In genomic region chr17:3224383-3225106, GRCm38 (mm10) we compare ENCODE assay signal across 8 mouse cellular contexts.
DNase-seq lines count a peak whose midpoint lies in the region; ATAC-seq and TF ChIP-seq lines count a peak whose summit lies in the region.

No protein-coding gene starts in this region.

- no peak overlapping the region for H3K4me3 ChIP-seq in E14TG2a.4 (replicated peaks; ENCODE audit: low read length)
- H3K4me3 ChIP-seq in forebrain, embryonic 14.5 days (ENCODE audit: low read depth, low read length) = no peak overlapping the region
- no peak overlapping the region for H3K4me3 ChIP-seq in neural tube, embryonic 15.5 days (replicated peaks)

- peak; percentile 71; the same call in 1 of the 2 replicates for ATAC-seq in forebrain, embryonic 14.5 days
- ATAC-seq in neural tube, embryonic 15.5 days (ENCODE audit: low FRiP score) = peak; percentile 46; the same call in 1 of the 2 replicates

- H3K27me3 ChIP-seq in E14TG2a.4 (ENCODE audit: insufficient read depth, low read length) = no peaks in the 10 kb centered on the region
- no peaks in the 10 kb centered on the region for H3K27me3 ChIP-seq in forebrain, embryonic 14.5 days (replicated peaks; ENCODE audit: control insufficient read depth, insufficient read depth, low read length)
- H3K27me3 ChIP-seq in neural tube, embryonic 15.5 days (replicated peaks) = no peaks in the 10 kb centered on the region

- no peak overlapping the region for H3K9ac ChIP-seq in forebrain, embryonic 14.5 days (ENCODE audit: low read length)
- no peak overlapping the region for H3K9ac ChIP-seq in neural tube, embryonic 15.5 days (replicated peaks)

- peak; percentile 81 for DNase-seq in c-Kit-positive CD71-positive TER-119-positive erythroid progenitor cells, embryonic 14.5 days (ENCODE audit: low spot score)
- DNase-seq in forebrain, embryonic 14.5 days (ENCODE audit: low spot score) = peak; percentile 84
- DNase-seq in heart, postnatal 25 days (ENCODE audit: low spot score) = peak; percentile 55
- DNase-seq in layer of hippocampus, adult 11-12 months (ENCODE audit: low spot score) = peak; percentile 90
- peak; percentile 81 to 87 for DNase-seq in lung, adult 18-20 months
- DNase-seq in testis, postnatal 10 days (ENCODE audit: low spot score) = peak; percentile 93

- no peak overlapping the region for H3K27ac ChIP-seq in forebrain, embryonic 14.5 days (ENCODE audit: low read depth, low read length)
- H3K27ac ChIP-seq in neural tube, embryonic 15.5 days (replicated peaks) = no peak overlapping the region

- no peak overlapping the region for H3K4me2 ChIP-seq in forebrain, embryonic 14.5 days (ENCODE audit: low read length)
- no peak overlapping the region for H3K4me2 ChIP-seq in neural tube, embryonic 15.5 days

- H3K36me3 ChIP-seq in E14TG2a.4 (ENCODE audit: insufficient read depth, low read length) = no peaks in the 10 kb centered on the region; the same call in 1 of the 2 replicates
- no peaks in the 10 kb centered on the region for H3K36me3 ChIP-seq in forebrain, embryonic 14.5 days (ENCODE audit: control insufficient read depth, insufficient read depth, low read length)
- H3K36me3 ChIP-seq in neural tube, embryonic 15.5 days = no peaks in the 10 kb centered on the region

- H3K4me1 ChIP-seq in E14TG2a.4 (replicated peaks; ENCODE audit: low read depth, low read length) = peaks cover 24% of the 10 kb centered on the region
- no peaks in the 10 kb centered on the region for H3K4me1 ChIP-seq in forebrain, embryonic 14.5 days (ENCODE audit: control insufficient read depth, insufficient read depth, low read length)
- H3K4me1 ChIP-seq in neural tube, embryonic 15.5 days = peaks cover 10% of the 10 kb centered on the region; the same call in 1 of the 2 replicates

- intact Hi-C loops in heart, postnatal 25 days (cut with DNase I) = loop anchor here (1.0 to 10.0 kb wide), 2 partner anchors 110 to 139 kb away; partner anchors contain the start of gene Scaf8

- WGBS in forebrain, embryonic 14.5 days = 63% methylated on average over 4 of the region's 4 CpGs
- 63% methylated on average over 4 of the region's 4 CpGs for WGBS in neural tube, embryonic 15.5 days

- TF ChIP-seq CTCF in E14TG2a.4 (conservative IDR thresholded peaks at IDR 0.05; ENCODE audit: low read length) = peak; percentile 94

- no peaks in the 10 kb centered on the region for H3K9me3 ChIP-seq in E14TG2a.4 (ENCODE audit: low read length)
- H3K9me3 ChIP-seq in forebrain, embryonic 14.5 days (replicated peaks; ENCODE audit: control insufficient read depth, low read length) = no peaks in the 10 kb centered on the region
- no peaks in the 10 kb centered on the region for H3K9me3 ChIP-seq in neural tube, embryonic 15.5 days (replicated peaks)
